Mouse (Mus musculus) CH12.LX (cell line): Measurements from ENCODE around the gene Kalrn.

Source experiments
- MAFK ChIP-seq: IDR thresholded peaks from 2 replicates; pipeline ENCODE4 v1.6.1; 2011; ENCODE audit warnings: low read length, improper control_type of control experiment; ENCODE audit not compliant: insufficient replicate concordance
- MXI1 ChIP-seq: IDR thresholded peaks from 2 replicates; pipeline ENCODE4 v1.6.1; 2011; ENCODE audit warnings: mild to moderate bottlenecking, low read depth, low read length, improper control_type of control experiment
- USF2 ChIP-seq: conservative IDR thresholded peaks from 2 replicates; pipeline ENCODE4 v1.6.1; 2011; ENCODE audit warnings: low read depth, low read length, improper control_type of control experiment

- TF ChIP-seq USF2 (no peak), MAFK (no peak), MXI1 (no peak)
Measured at GRCm38 (mm10) chr16:34521061-34521460, 52.3 kb downstream of the Kalrn start.
